Mouse (Mus musculus) lung, postnatal 0 days (tissue): ENCODE results near the gene Rab11fip5.

Experiments
- CTCF ChIP-seq: IDR thresholded peaks from 2 replicates; pipeline ENCODE4 v1.5.1; 2016; ENCODE audit warnings: antibody characterized with exemption, mild to moderate bottlenecking
- EP300 ChIP-seq: IDR thresholded peaks from 2 replicates; pipeline ENCODE4 v1.6.1; 2016; ENCODE audit warnings: antibody characterized with exemption, mild to moderate bottlenecking, control low read depth

DNA sequence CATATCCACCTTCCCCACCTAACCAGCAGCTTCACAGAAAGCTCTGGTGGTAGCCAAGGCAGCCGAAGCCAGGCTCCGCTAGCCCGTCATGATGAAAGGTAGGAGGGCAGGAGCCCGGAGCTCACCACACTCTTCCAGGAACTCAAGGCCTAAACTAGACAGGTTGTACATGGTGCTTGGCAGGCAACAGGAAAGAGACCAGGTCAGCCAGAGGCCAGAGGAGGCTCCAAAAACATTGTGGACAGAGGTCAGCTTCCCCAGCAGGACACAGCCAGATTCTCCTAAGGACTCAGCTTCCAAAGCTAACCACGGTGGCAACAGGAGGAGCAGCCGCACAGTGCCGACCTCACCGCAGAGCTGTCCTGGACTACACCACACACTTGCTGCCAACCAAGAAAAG lies 31.4 kb downstream of the Rab11fip5 start:
- TF ChIP-seq CTCF = no peak
- TF ChIP-seq EP300 = no peak
